Mouse (Mus musculus): ENCODE measurements around the gene Lix1.
"Not testable (repeated sequence)": the region's sequence is repeated elsewhere in the genome, so short reads cannot be mapped to it uniquely, and the experiment has no call there.

The Lix1 gene

GRCm38 (mm10) chr17:17414206-17414605 lies 11.7 kb downstream of the Lix1 start:
- no peak for DNase-seq

- no peak for DNase-seq
Measured at GRCm38 (mm10) chr17:17424609-17425307, 22.3 kb downstream of the Lix1 start.

- no peak for DNase-seq
Measured at GRCm38 (mm10) chr17:17425308-17425813, 22.9 kb downstream of the Lix1 start.

- DNase-seq = no peak
Measured at GRCm38 (mm10) chr17:17425906-17426305, 23.4 kb downstream of the Lix1 start.

- DNase-seq = no peak
Measured at GRCm38 (mm10) chr17:17428888-17429287, 26.4 kb downstream of the Lix1 start.

- DNase-seq = no peak
Measured at GRCm38 (mm10) chr17:17433679-17434078, 31.2 kb downstream of the Lix1 start.

- no peak for DNase-seq
Measured at GRCm38 (mm10) chr17:17438576-17439191, 36.2 kb downstream of the Lix1 start.

- DNase-seq = no peak
Measured at GRCm38 (mm10) chr17:17441876-17442498, 39.5 kb downstream of the Lix1 start.

- DNase-seq = no peak
Measured at GRCm38 (mm10) chr17:17444297-17444886, 41.9 kb downstream of the Lix1 start.

GRCm38 (mm10) chr17:17446683-17447082 lies 44.2 kb downstream of the Lix1 start:
- DNase-seq = no peak

GRCm38 (mm10) chr17:17447821-17448220 lies 45.3 kb downstream of the Lix1 start:
- no peak for DNase-seq

- peak; percentile 9 to 17 for DNase-seq
Measured at GRCm38 (mm10) chr17:17448737-17449440, 46.4 kb downstream of the Lix1 start.

- peak; percentile 2 to 6 for DNase-seq
Measured at GRCm38 (mm10) chr17:17449441-17449770, 46.9 kb downstream of the Lix1 start.

GRCm38 (mm10) chr17:17451102-17451501 lies 48.6 kb downstream of the Lix1 start:
- no peak for DNase-seq

GRCm38 (mm10) chr17:17452617-17453016 lies 50.1 kb downstream of the Lix1 start:
- no peak for DNase-seq

GRCm38 (mm10) chr17:17454573-17454972 lies 52.1 kb downstream of the Lix1 start:
- DNase-seq = no peak

- DNase-seq = no peak
Measured at GRCm38 (mm10) chr17:17485789-17486188, 83.3 kb downstream of the Lix1 start.

- no peak for DNase-seq
Measured at GRCm38 (mm10) chr17:17490820-17491621, 88.5 kb downstream of the Lix1 start.

GRCm38 (mm10) chr17:17491622-17492001 lies 89.1 kb downstream of the Lix1 start:
- no peak for DNase-seq

- DNase-seq = no peak
Measured at GRCm38 (mm10) chr17:17492116-17492515, 89.6 kb downstream of the Lix1 start.

GRCm38 (mm10) chr17:17496234-17496633 lies 93.8 kb downstream of the Lix1 start:
- DNase-seq = not testable (repeated sequence)

GRCm38 (mm10) chr17:17496730-17497129 lies 94.3 kb downstream of the Lix1 start:
- DNase-seq = no peak

All from cerebellum, postnatal 36 days (tissue).